Comparison of ENCODE assay signal across 9 mouse cellular contexts in the genomic region with DNA sequence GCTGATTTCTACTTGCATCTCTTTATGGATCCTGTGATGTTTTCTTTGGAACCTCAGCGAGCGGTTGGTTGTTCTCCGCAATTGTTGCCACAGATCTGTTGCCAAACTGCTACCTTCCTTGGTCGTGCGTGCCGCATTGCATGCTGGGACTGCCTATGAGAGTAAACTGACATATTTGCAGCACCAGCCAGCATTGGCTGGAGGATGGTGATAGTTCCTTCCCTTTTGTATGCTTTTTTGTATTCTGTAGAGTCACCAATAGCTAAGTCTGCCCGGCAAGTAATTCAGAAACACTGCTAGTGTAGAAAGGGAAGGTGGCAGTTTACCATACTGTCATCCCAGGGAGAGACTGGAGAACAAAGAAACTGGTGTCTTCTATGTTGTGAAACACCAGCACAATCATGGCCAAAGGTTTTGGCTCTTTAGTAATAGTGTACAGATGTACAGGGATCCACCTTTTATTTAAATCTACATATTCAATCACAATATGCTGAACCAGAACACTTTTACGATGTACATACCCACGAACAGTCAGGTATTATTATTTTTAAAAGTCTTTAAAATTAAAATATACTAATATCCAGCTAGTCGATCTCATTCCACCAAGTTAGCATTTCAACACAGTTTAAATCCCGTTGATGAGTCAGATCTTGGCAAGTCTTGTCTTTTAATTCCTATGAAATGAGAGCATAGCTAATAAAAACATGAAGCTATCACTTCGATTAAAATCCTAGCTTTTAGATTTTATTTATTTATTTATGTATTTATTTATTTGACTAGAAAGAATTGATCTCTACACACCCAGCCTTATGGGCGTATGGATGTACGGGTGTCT. TPM values are rescaled to one million over a fixed set of nuclear protein-coding genes. Genes with fewer than 3 reads are reported as not detected.
A peak's percentile ranks its signal among the peaks of the same experiment; 100 is the strongest.
DNase-seq lines count a peak whose midpoint lies in the region; ATAC-seq and TF ChIP-seq lines count a peak whose summit lies in the region.
"Had no signal": no experiment of that assay in that cellular context is flagged by ENCODE, and none has a peak within 500 bp of the region (broad histone marks: within the 10 kb centered on the region; RNA-seq: fewer than 3 reads in every experiment).

No protein-coding gene starts in this region.

- no peaks in the 10 kb centered on the region for H3K36me3 ChIP-seq in embryonic facial prominence, embryonic 12.5 days
- H3K36me3 ChIP-seq in heart, embryonic 14.5 days (ENCODE audit: control insufficient read depth, insufficient read depth, low read length): no peaks in the 10 kb centered on the region; the same call in 1 of the 2 replicates

- H3K27ac ChIP-seq in embryonic facial prominence, embryonic 12.5 days: peak overlapping the region; percentile 68; the same call in 1 of the 2 replicates
- peak overlapping the region; percentile 40 to 69 for H3K27ac ChIP-seq in heart, embryonic 14.5 days (replicated peaks in 1 of 2; ENCODE audit: control insufficient read depth in 1 of 2, insufficient read depth in 1 of 2, low read depth in 2 of 2, low read length in 2 of 2)

- WGBS in embryonic facial prominence, embryonic 12.5 days: 79% methylated on average over 14 of the region's 14 CpGs
- WGBS in heart, embryonic 14.5 days: 74% methylated on average over 14 of the region's 14 CpGs
- 57% methylated on average over 14 of the region's 14 CpGs for WGBS in lung, adult 2 months

- peak; percentile 32 for DNase-seq in gastrocnemius, adult 18-20 months (ENCODE audit: low spot score)
- DNase-seq in gastrocnemius, postnatal 10 days: no peak
- DNase-seq in layer of hippocampus, adult 11-12 months (ENCODE audit: low spot score): peak; percentile 84
- DNase-seq in lung, adult 2 months: no peak
- DNase-seq in right cerebral cortex, postnatal 10 days (ENCODE audit: low spot score in 2 of 2): peak; percentile 83 to 90
- no peak for DNase-seq in thymus, adult 18-20 months

- ATAC-seq in embryonic facial prominence, embryonic 12.5 days (ENCODE audit: insufficient number of reproducible peaks, insufficient read depth, low FRiP score, low TSS enrichment): no peak
- ATAC-seq in heart, embryonic 14.5 days (ENCODE audit: insufficient number of reproducible peaks, insufficient read depth, low FRiP score, low read depth): no peak

- H3K4me3 ChIP-seq in embryonic facial prominence, embryonic 12.5 days: peak overlapping the region; percentile 45; the same call in 1 of the 2 replicates
- peak overlapping the region; percentile 44 to 48; a peak in 3 of 4 replicates for H3K4me3 ChIP-seq in heart, embryonic 14.5 days (ENCODE audit: control insufficient read depth in 1 of 2, insufficient read depth in 1 of 2, low read depth in 1 of 2, low read length in 2 of 2)
- peak overlapping the region; percentile 44 for H3K4me3 ChIP-seq in lung, adult 2 months (replicated peaks; ENCODE audit: extremely low read depth, low read depth, low read length)

- H3K4me1 ChIP-seq in embryonic facial prominence, embryonic 12.5 days: peaks cover 9% of the 10 kb centered on the region
- H3K4me1 ChIP-seq in heart, embryonic 14.5 days (ENCODE audit: control insufficient read depth in 2 of 2, insufficient read depth in 2 of 2, low read length in 2 of 2): peaks cover 2 to 6% of the 10 kb centered on the region in 2 experiments; a peak in 3 of 4 replicates
- no peaks in the 10 kb centered on the region for H3K4me1 ChIP-seq in lung, adult 2 months (ENCODE audit: control insufficient read depth, insufficient read depth, low read length)

- no peaks in the 10 kb centered on the region for H3K27me3 ChIP-seq in embryonic facial prominence, embryonic 12.5 days
- no peaks in the 10 kb centered on the region for H3K27me3 ChIP-seq in heart, embryonic 14.5 days (ENCODE audit: control insufficient read depth, insufficient read depth, low read length)

- H3K9me3 ChIP-seq in embryonic facial prominence, embryonic 12.5 days: no peaks in the 10 kb centered on the region
- H3K9me3 ChIP-seq in heart, embryonic 14.5 days (ENCODE audit: control insufficient read depth, low read length): no peaks in the 10 kb centered on the region

- H3K9ac ChIP-seq in embryonic facial prominence, embryonic 12.5 days: no peak overlapping the region
- no peak overlapping the region; the same call in 1 of the 2 replicates for H3K9ac ChIP-seq in heart, embryonic 14.5 days (ENCODE audit: low read length)

- TF ChIP-seq POLR2A in lung, adult 2 months (IDR thresholded peaks at IDR 0.05; ENCODE audit: borderline replicate concordance, extremely low read depth, low read depth, low read length): no peak

- peak overlapping the region; percentile 80 for H3K4me2 ChIP-seq in embryonic facial prominence, embryonic 12.5 days (replicated peaks)
- H3K4me2 ChIP-seq in heart, embryonic 14.5 days (ENCODE audit: low read length): peak overlapping the region; percentile 87

- no peak for TF ChIP-seq CTCF in lung, adult 2 months (IDR thresholded peaks at IDR 0.05; ENCODE audit: insufficient read depth, low read length)

RNA-seq across cellular contexts. Expression of a gene that starts 41.4 kb away (rescaled TPM):
- total RNA-seq in gastrocnemius, adult 18-20 months (2021): not detected
- total RNA-seq in gastrocnemius, postnatal 10 days (2021): not detected
- not detected in 2 replicates for polyA plus RNA-seq in embryonic facial prominence, embryonic 12.5 days (2016; fragmentation: Nextera tagmentation; extraction: Ambion mirVana)
- not detected in 2 replicates for polyA plus RNA-seq in heart, embryonic 14.5 days (2014; fragmentation: Nextera tagmentation; extraction: Ambion mirVana)
- polyA plus RNA-seq in lung, adult 2 months (2012; rRNA removed): not detected in 2 replicates
- total RNA-seq: hematopoietic stem cell, adult 5-6 weeks had no signal

Comparison
In these comparisons a context has a peak if more than half of its experiments do, and no peak if none do; other contexts are left out.
1. DNase-seq: peak in gastrocnemius, adult 18-20 months (single experiment), layer of hippocampus, adult 11-12 months (single experiment) and right cerebral cortex, postnatal 10 days (2 of 2); none in gastrocnemius, postnatal 10 days (single experiment), lung, adult 2 months (single experiment) and thymus, adult 18-20 months (0 of 2).
2. Peak in every context shown above with its lines, with median percentiles within 50 percentile points of each other: H3K4me3 ChIP-seq.